8 mouse cellular contexts compared by ENCODE assay signal in genomic region chr7:80113989-80114388, GRCm38 (mm10). TPM values are rescaled to one million over a fixed set of nuclear protein-coding genes. Genes with fewer than 3 reads are reported as not detected.
DNase-seq lines count a peak whose midpoint lies in the region; ATAC-seq and TF ChIP-seq lines count a peak whose summit lies in the region.

No protein-coding gene starts in this region.

- peak overlapping the region; percentile 96 for H3K4me3 ChIP-seq in lung, embryonic 14.5 days (ENCODE audit: low read depth, low read length)
- H3K4me3 ChIP-seq in stomach, embryonic 15.5 days (replicated peaks), result peak overlapping the region; percentile 87

- intact Hi-C loops in left cerebral cortex, postnatal 4 days (cut with DNase I), result no loop called here

- ATAC-seq in lung, embryonic 14.5 days (ENCODE audit: insufficient read depth), result no peak
- ATAC-seq in stomach, embryonic 15.5 days (ENCODE audit: insufficient read depth, low FRiP score, low read depth), result no peak

- no peaks in the 10 kb centered on the region for H3K9me3 ChIP-seq in lung, embryonic 14.5 days (ENCODE audit: low read depth, low read length)
- H3K9me3 ChIP-seq in stomach, embryonic 15.5 days, result no peaks in the 10 kb centered on the region

- peak overlapping the region; percentile 97 for H3K27ac ChIP-seq in lung, embryonic 14.5 days (ENCODE audit: low read depth)
- H3K27ac ChIP-seq in stomach, embryonic 15.5 days, result peak overlapping the region; percentile 95

- WGBS in lung, embryonic 14.5 days, result 10% methylated on average over 10 of the region's 10 CpGs
- 7% methylated on average over 10 of the region's 10 CpGs for WGBS in stomach, embryonic 15.5 days

- peaks cover 15% of the 10 kb centered on the region for H3K4me1 ChIP-seq in lung, embryonic 14.5 days (ENCODE audit: insufficient read depth)
- H3K4me1 ChIP-seq in stomach, embryonic 15.5 days, result peaks cover 41% of the 10 kb centered on the region

- H3K4me2 ChIP-seq in lung, embryonic 14.5 days, result peak overlapping the region; percentile 69
- peak overlapping the region; percentile 84 for H3K4me2 ChIP-seq in stomach, embryonic 15.5 days

- no peak for TF ChIP-seq CTCF in lung, embryonic 14.5 days (IDR thresholded peaks at IDR 0.05; ENCODE audit: low read depth)

- H3K27me3 ChIP-seq in lung, embryonic 14.5 days (ENCODE audit: insufficient read depth, low read length), result no peaks in the 10 kb centered on the region
- no peaks in the 10 kb centered on the region for H3K27me3 ChIP-seq in stomach, embryonic 15.5 days (replicated peaks)

- peaks cover 8% of the 10 kb centered on the region for H3K36me3 ChIP-seq in lung, embryonic 14.5 days (ENCODE audit: insufficient read depth)
- H3K36me3 ChIP-seq in stomach, embryonic 15.5 days, result peaks cover 3% of the 10 kb centered on the region

- peak; percentile 42 for DNase-seq in cerebellum, adult 9-11 months
- DNase-seq in cerebellum, adult 8-10 months, result no peak
- DNase-seq in embryo, embryonic 11 days, result peak; percentile 54
- peak; percentile 72 to 74 for DNase-seq in heart, adult 9 months (ENCODE audit: low spot score in 2 of 2)
- DNase-seq in kidney, adult 8-10 months, result peak; percentile 91 to 94
- DNase-seq in lung, embryonic 14.5 days, result peak; percentile 34
- DNase-seq in left cerebral cortex, postnatal 4 days, result no peak

- H3K9ac ChIP-seq in lung, embryonic 14.5 days, result peak overlapping the region; percentile 98
- H3K9ac ChIP-seq in stomach, embryonic 15.5 days, result peak overlapping the region; percentile 97

RNA-seq across cellular contexts. Expression of gene Idh2, which starts 1.2 kb away (rescaled TPM):
- 629 and 635 TPM in 2 replicates for polyA plus RNA-seq in lung, embryonic 14.5 days (2014; fragmentation: Nextera tagmentation; extraction: Ambion mirVana)
- 595 and 631 TPM in 2 replicates for polyA plus RNA-seq in stomach, embryonic 15.5 days (2015; fragmentation: Nextera tagmentation; extraction: Ambion mirVana)
- total RNA-seq in left cerebral cortex, postnatal 4 days (2021), result 10 to 100 TPM; 66.4 to 74.7 TPM

Comparison
In these comparisons a context has a peak if more than half of its experiments do, and no peak if none do; other contexts are left out.
1. DNase-seq: peak in cerebellum, adult 9-11 months (single experiment), embryo, embryonic 11 days (single experiment), heart, adult 9 months (2 of 2), kidney, adult 8-10 months (2 of 2) and lung, embryonic 14.5 days (single experiment); none in cerebellum, adult 8-10 months (single experiment) and left cerebral cortex, postnatal 4 days (single experiment).